Mouse (Mus musculus): ENCODE measurements at regions not wholly inside any gene's neighbourhood (a gene's known extent, or its start where the extent isn't known, plus 50 kb on each side); places are given as distances from the start of the nearest gene placed in this dataset.

GRCm38 (mm10) chr3:6681411-6681810 is 61.2 kb upstream of the 1700008P02Rik start:
- in situ Hi-C loops (cut with MboI, MseI): no loop called here

- in situ Hi-C loops (cut with MboI, MseI): no loop called here
Measured at GRCm38 (mm10) chr3:6676382-6676781, 56.1 kb upstream of the 1700008P02Rik start.

- in situ Hi-C loops (cut with MboI, MseI): no loop called here
Measured at GRCm38 (mm10) chr3:6675354-6675753, 55.1 kb upstream of the 1700008P02Rik start.
